Mouse (Mus musculus): Measurements from ENCODE around the gene Stra8. TPM values are rescaled to one million over a fixed set of nuclear protein-coding genes. Genes with fewer than 3 reads are reported as not detected.

The Stra8 gene
- not detected for total RNA-seq (2021)
- long read RNA-seq, experiment 1, result 0 reads
- long read RNA-seq, experiment 2, result 0 reads

DNA sequence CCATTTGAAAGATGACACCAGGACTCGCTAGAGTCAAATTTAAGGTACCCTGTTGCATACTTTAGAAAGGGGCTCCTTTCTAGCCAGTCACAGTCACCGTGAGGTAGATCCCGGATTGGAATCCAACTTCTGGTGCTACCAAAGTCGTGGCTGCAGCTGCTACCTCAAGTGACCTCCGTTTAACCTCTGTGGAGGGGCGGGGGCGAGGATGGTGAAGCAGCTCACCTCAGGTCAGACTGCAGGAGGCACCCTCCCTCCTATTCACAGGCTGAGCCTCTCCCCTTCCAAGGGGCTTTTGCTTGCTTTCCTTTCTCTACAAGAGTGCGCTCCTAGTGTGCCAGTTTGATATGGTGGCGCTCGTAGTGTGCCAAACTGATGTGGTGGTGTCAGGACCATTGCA, at the start of gene Stra8:
Gene Stra8, plus strand, starts transcription at position 208 of the 400 bp plus-strand sequence.
- intact Hi-C loops (cut with DNase I), result loop anchor here (10.0 kb wide), 1 partner anchor 405 kb away; no protein-coding TSS in a partner anchor
- no peak for DNase-seq (ENCODE audit: low spot score in 2 of 2)

DNA sequence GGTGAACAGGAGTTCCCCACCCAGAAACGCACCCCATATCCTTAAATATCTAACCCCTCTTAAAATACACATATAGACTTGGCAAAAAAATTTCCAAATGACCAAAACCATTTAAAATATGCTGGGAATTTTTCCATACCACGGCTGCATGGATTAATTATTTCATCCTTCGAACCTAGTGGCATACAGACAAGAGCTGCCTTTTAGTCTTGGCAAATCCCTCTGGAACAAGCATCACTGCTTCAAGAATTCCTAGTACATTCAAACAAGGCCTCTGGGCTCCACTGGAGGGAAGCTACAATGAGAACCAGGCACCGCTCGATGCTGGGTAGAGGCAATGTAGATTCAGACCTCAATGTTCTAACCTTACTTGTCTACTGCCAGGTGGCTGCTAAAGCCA, 49.2 kb upstream of the Stra8 start:
- intact Hi-C loops (cut with DNase I), result loop anchor here (10.0 kb wide), 1 partner anchor 124 kb away; no protein-coding TSS in a partner anchor
- no peak for DNase-seq (ENCODE audit: low spot score in 2 of 2)

DNA sequence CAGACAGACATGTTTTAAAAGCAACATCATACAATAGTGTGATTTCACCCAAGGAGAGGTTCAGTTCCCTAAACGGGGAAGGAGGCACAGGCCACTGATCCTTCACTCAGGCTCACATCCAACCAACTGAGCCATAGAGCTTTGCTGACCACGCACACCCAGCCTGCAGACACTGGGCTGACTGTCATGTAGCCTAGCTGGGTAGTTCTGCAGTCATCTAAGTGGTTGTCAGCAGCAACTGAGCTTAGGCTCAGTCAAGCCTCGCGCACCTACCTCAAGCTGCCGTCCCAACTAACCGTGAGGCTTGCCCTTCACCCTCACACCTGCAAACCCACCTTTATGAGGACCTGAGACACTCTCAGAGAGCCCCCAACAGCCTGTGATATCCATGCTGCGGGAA, 48.0 kb upstream of the Stra8 start:
- intact Hi-C loops (cut with DNase I), result loop anchor here (10.0 kb wide), 1 partner anchor 123 kb away; no protein-coding TSS in a partner anchor

DNA sequence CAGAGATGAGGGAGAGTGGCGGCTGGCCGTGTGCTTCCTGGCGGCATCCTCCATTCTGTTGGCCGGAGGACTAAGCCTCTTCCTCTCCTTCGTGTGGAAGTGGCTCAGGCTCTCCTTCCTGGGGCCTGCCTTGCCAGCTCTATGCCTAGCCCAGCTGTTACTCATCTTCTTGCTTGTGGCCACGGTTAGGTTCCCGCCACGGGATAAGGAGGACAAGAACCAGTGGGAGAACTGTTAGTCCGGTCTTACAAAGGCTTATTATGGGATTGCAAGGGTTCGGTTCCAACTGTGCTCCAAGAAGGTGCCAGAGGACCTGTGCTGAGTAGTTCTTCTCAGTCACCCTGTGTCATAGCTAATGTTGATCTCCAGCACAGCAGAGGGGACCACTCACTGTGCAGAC, 47.1 kb upstream of the Stra8 start:
- intact Hi-C loops (cut with DNase I), result loop anchor here (10.0 kb wide), 1 partner anchor 122 kb away; no protein-coding TSS in a partner anchor
- DNase-seq (ENCODE audit: low spot score in 2 of 2), result no peak

More for the DNA sequence above, 48.0 kb upstream of the Stra8 start:
- DNase-seq (ENCODE audit: low spot score in 2 of 2), result no peak

DNA sequence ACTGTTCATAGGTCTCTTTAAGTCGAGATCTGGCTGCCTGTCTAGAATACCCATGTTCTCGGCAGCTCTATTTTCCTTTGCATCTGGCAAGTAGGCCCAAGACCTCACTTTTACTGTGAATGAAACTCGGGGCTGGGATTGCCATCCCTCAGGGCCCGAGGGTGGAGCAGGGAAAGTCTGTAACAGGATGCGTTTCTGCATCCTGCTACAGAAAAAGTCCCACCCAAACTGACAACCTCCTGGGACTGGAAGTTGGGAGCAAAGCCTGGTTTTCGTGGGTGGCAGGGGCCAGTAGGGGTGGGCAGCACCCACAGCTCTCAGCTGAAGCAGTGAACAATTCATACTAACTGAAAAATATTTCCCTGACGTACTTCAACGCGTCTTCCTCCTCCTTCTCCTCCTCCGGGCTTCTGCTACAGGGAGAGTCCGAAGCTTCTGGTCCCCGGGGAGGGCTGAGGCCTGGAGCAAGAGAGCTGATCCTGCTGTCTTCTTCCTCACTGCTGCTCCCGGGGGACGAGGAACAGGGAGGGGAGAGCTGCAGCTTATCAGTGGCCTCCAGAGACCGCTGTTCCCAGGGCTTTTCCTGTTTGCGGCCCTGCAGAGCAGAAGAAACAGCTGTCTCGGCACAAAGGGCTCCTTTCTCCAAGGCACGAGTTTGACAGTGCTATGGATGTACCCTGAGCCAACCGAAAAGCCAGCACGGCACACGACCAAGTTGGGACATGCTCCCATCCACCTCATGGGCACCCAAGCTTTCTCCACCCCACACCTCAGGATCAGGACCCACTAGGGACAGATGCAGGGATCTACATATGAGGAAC, 45.7 kb upstream of the Stra8 start:
- DNase-seq (ENCODE audit: low spot score in 2 of 2), result no peak
- intact Hi-C loops (cut with DNase I), result loop anchor here (10.0 kb wide), 1 partner anchor 120 kb away; no protein-coding TSS in a partner anchor

DNA sequence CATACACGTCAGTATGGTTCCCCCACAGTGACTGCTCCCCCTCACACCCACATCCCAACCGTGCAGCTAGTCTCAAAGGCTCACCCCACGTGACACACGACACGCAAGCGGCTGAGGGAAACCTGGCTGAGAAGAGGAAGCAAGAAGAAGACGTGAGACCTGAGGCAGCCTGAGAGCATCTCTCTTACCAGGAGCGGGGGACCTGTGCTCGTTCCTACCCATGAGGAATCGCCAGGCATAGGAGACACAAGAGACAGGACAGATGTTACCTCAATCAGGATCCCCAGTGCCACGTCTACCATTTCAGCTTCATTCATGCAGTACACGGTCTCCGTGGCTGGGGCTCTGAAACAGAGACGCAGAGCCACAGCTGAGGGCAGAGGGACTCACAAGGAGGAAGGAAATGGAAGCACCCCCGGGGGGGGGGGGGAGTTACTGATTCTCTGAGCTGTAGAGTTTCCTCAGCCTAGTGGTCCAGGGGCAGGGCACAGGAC, 44.6 kb upstream of the Stra8 start:
- peak in 1 of 2 experiments; percentile 38 for DNase-seq (ENCODE audit: low spot score in 2 of 2)
- intact Hi-C loops (cut with DNase I), result loop anchor here (5.0 to 10.0 kb wide), 2 partner anchors 93 to 119 kb away; partner anchors contain the start of gene Agbl3

DNA sequence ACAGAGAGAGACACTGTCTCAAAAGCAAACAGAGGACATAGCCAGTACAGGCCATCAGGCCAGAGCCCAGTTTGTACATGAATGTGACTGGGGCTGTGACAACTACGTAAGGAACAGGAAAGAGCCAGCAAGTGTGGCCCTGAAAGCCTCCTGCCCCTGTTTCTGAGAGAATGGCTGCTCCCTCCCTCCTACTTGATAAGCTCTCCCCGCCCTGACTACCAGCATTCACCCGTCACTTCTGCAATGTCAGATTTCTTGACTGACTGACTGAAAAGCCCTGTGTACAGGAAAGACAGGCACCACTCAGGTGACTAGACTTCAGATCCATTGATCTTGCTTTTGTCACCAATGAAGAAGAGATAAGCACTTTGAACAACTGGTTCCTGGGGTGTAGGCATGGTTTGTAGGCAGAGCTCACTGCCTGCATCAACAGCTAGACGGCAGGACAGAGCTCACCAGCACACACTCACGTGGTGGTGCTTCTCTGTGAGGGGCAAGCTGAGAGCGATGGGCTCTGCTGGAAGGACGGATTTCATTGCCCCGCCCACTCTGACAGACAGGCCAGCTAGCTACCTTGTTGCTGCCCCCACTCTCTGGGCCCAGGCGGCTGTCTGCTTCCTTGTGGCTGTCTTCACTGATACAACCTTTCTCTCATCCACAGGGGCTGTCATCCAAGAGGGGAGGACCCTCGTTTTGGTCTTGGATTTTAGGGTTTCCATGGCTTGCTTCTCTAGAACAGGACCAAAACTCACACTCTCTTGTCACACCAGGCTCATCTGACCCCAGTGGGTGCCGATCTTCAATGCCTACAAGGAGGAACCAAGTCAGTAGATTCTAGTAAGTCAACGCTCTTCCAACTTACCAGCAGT, 43.8 kb upstream of the Stra8 start:
- intact Hi-C loops (cut with DNase I), result loop anchor here (5.0 to 10.0 kb wide), 2 partner anchors 94 to 119 kb away; partner anchors contain the start of gene Agbl3
- no peak for DNase-seq (ENCODE audit: low spot score in 2 of 2)

DNA sequence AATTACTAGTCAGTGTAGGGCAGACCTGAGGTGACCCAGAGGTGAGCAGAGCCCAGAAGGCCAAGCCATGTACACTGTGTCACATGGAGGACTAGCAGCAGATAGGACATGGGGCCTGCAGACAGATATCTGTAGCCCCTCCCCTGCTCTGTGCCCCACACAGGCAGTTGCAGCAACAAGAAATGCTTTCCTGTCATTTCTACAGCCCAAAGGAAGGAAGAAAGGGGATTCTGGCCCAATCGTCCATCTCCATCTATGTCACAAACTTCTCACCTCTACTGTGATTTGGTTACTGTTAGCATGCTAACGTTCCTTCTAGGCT, 43.2 kb upstream of the Stra8 start:
- intact Hi-C loops (cut with DNase I), result loop anchor here (5.0 to 10.0 kb wide), 2 partner anchors 94 to 118 kb away; partner anchors contain the start of gene Agbl3
- DNase-seq (ENCODE audit: low spot score in 2 of 2), result no peak

DNA sequence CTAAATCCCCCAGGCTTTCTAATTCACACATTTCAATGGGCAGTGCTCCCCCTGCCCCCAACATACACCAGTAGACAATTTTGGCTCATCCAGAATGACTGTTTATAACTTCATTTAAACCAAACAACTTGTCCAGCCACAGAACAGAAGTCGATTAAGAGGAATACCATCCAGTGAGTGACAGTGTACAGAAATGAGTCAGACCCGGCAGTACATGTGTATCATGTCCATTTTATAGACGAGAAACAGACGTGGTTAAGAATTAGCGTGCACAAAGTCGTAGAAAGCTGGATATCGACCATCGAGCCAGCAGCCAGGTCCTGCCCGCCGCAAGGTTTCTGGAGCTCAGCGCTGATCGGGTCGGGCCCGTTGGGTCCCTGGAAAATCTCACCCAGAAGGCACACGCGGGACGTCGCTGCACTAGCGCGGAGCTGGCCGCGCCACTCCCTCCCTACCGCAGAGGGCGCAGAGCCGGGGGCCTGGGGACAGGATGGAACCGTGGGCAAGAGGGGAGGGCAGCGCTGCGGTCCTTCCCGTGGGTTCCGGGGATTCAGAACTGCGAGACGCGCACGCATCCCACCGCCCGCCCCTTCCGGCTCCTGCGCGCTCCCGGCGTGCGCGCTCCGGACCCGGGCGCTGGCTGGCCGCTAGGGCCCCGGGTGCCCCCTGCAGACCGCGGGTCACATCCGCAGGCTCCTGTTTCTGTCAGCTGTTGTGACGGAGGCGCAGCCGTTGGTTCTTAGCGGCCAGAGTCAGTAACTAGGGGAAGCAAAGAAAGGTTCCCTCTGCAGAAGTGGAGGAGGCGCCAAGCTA, 42.2 kb upstream of the Stra8 start, which contains the start of gene Cyren:
Gene Cyren, minus strand, starts transcription at position 552 of the 813 bp plus-strand sequence.
- peak; percentile 90 to 93 for DNase-seq (ENCODE audit: low spot score in 2 of 2)
- intact Hi-C loops (cut with DNase I), result loop anchor here (5.0 to 10.0 kb wide), 2 partner anchors 95 to 117 kb away; partner anchors contain the start of gene Agbl3

DNA sequence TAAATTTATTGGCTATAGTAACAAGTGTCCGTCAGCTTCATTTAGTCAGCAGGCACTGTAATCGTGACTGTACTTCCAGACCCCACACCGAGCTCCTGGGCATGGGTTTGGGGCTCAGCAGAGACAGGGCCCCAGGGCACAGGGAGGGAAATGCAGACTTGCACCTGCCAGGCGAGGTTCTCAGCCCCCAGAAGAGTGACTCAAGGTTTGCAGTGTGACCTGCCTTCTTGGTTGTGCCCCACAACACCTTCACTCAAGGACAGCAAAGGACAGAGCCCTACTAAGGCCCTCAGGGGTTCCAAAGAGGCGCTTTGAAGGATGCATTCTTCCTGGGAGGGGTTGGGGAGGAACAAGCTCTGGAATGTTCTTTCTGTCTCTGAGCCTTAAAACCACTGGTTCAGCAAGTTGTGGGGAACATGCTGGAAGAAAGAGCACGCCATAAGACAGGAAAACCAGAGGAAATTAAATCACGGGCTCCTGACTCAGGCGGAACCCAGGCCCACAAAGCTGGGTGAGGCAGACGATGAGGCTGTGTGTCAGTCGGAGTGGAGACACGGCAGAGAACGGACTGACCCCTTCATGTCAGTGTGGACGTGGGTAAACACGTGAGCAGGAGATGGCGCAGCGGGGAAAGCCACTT, 40.7 kb upstream of the Stra8 start:
- intact Hi-C loops (cut with DNase I), result loop anchor here (5.0 to 10.0 kb wide), 2 partner anchors 97 to 116 kb away; partner anchors contain the start of gene Agbl3
- no peak for DNase-seq (ENCODE audit: low spot score in 2 of 2)

DNA sequence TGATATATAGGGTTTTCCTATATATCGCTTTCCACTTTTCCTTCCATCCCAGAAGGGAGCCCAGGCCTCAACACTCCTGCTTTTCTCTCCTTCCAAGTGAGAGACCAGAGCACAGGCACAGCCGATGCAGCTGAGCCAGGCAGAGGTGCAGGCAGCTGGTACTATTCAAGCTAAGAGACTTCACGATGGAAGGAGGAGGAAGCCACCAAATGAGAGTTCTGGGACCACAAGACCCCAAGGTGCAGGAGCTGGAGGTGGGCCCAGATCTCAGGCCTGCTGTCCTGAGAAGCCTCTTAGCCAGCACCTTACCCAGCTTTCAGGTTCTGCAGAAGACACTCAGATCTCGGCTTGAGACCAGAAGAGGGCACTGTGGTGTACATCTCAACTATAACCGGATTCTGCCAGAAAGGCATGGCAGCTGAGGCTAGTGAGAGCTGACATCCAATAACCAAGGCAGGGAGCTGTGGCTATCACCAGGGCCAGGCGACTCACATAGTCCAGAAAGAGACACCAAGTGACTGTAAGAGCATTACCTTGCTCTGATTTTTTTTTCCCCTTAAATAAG, 40.0 kb upstream of the Stra8 start:
- DNase-seq (ENCODE audit: low spot score in 2 of 2), result peak; percentile 66 to 68
- intact Hi-C loops (cut with DNase I), result loop anchor here (5.0 to 10.0 kb wide), 2 partner anchors 98 to 115 kb away; partner anchors contain the start of gene Agbl3

DNA sequence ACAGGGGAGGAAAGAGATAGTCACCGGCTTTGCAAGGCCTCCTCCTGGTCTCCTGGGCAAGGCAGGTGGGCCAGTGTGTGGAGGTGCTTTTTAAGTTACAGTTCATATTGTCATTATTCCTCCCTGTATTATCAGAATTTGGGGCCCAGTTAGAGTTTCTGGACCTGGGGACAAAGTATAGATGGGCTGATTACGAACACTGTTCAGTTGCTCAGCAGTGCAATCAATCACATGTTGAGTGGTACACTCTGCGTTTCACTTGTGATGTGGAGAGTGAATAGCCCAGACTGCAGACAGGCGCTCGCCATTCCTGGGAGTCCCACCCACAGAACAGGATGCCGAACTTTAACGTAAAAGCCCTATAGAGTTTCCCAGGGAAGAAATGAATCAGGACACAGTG, 35.2 kb upstream of the Stra8 start:
- intact Hi-C loops (cut with DNase I), result no loop called here
- DNase-seq (ENCODE audit: low spot score in 2 of 2), result no peak

DNA sequence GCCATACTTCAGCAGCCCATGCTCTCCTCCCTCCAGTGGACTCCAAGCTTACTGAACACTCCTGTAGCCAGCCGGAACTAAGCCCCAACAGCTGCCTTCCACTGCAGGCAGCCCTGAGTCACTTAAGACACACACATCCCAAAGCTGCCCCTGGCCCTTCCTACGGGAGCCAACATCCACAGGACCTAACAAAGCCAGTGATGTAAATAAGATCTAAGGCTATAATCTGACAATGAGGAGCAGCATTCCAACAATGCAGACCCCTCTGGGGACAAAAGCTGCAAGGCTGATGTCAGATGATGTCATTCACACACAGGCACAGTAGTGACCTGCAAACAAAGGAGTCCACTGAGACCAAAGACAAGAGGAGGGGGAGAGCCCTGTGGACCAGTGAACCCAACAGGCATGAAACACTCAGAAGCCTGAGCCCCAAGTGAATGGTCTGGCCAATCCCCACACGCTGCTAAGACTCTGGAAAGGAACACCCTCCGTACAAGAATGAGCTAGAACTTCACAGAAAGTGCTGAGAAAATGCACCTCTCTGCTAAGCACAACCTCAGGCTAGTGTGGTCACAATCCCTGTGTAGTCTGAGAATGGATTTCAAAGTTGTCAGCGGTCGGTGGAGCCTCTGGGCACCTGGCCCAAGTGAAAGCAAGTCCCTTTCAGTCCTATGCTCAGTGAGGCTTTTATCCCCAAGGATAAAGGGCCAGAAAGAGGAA, 32.7 kb upstream of the Stra8 start:
- intact Hi-C loops (cut with DNase I), result no loop called here
- DNase-seq (ENCODE audit: low spot score in 2 of 2), result no peak

DNA sequence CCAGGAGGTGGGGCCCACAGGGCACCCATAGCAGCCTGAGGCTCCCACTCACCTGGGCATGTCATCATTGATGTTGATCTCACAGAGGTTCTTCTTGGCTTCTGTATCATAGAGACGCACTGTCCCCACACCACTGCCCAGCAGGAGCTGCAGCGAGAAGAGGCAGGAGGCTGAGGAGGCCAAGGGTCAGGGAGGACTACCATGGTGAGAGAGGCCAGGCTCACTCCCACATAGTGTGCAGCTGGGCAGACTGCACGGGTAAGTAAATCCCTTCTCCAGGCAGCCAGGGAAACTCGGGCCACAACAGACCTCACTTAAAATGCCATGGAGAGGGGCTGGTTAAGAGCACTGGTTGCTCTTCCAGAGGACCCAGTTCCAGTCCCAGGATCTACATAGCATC, 30.8 kb upstream of the Stra8 start:
- no peak for DNase-seq (ENCODE audit: low spot score in 2 of 2)
- intact Hi-C loops (cut with DNase I), result no loop called here

DNA sequence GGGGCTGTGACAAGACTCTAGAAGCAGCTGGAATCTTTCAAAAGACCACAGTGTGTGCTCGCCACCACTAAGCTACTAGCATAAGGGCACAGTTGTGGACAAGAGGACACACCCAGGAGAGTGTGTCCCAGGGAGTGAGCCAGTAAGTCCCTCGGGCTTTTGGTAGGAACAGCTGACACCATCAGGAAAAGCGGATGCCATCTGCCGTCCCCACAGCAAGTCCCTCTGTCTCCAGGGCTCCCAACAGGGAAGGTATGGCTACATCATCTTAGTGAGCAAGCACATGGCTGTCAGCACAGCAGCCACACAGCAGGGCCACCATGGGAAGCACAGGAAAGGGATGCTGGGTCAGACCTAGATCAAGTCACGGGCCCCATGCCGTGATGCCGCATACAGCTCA, 24.4 kb upstream of the Stra8 start:
- intact Hi-C loops (cut with DNase I), result no loop called here
- no peak for DNase-seq (ENCODE audit: low spot score in 2 of 2)

DNA sequence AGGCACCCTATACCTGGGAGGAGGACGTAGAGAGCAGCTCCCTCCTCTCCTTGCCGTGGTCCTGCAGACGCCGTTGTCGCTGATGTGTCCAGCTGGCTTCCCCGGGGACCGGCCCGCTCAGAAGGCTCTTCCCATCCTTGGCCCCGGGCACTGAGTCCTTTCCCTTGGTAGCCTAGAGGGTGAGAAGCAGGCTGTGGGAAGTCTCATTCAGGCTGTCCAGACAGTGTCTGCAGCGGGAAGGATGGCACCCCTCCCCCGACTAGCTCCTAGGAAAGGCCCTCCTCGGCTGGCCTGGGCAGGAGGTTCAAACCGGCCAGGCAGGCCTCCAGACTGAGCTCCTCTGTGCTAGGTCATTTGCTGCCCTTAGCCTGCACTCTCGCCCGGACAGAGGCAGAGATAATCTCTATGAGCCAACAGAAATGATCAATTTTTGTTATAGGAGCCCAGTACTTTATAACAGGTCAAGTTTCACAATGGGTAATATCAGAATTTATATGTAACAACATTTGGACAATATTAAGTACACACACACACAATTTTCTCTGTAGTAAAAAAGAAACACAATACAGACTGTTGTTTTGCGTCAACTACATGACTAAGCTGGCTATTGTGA, 23.7 kb upstream of the Stra8 start:
- no peak for DNase-seq (ENCODE audit: low spot score in 2 of 2)

DNA sequence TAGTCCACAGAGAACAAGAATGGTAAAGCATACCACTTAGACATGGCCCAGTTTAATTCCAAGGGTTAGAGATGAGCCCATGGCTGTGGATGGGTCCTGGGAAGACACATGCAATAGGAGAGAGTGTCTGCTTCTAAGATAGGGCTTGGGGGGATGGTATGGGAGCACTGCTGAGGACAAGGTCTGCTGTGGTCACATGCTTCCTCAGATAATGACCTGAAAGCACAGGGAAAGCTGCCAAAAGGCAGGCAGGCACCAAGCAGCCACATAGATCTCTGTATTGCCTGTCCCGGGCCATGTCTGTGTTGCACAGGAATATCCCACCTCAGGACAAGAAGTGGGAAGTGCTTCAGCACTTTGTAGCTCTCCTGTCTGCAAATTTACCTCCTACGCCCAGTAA, 20.8 kb upstream of the Stra8 start:
- intact Hi-C loops (cut with DNase I), result no loop called here
- no peak for DNase-seq (ENCODE audit: low spot score in 2 of 2)

More for the DNA sequence above, 23.7 kb upstream of the Stra8 start:
- intact Hi-C loops (cut with DNase I), result no loop called here

All from left cerebral cortex, postnatal 14 days (tissue).